Mouse (Mus musculus) ES-CJ7 (cell line): ENCODE results near the gene Dpm3.

ENCODE experiments used
- DNase-seq: peaks from one replicate; pipeline ENCODE4 v3.0.0; 2011; ENCODE audit warnings: low read depth, low spot score

Gene Dpm3

GRCm38 (mm10) chr3:89231772-89232275 lies 27.3 kb upstream of the Dpm3 start:
- no peak for DNase-seq

GRCm38 (mm10) chr3:89232614-89233013 lies 26.5 kb upstream of the Dpm3 start:
- DNase-seq = no peak

GRCm38 (mm10) chr3:89233562-89234110 lies 25.5 kb upstream of the Dpm3 start:
- DNase-seq = peak; percentile 42

GRCm38 (mm10) chr3:89236516-89236915 lies 22.6 kb upstream of the Dpm3 start:
- DNase-seq = no peak

- DNase-seq = no peak
These were observed 21.5 kb upstream of the Dpm3 start for GRCm38 (mm10) chr3:89237682-89238081.

- no peak for DNase-seq
These were observed 20.7 kb upstream of the Dpm3 start for GRCm38 (mm10) chr3:89238494-89238893.

GRCm38 (mm10) chr3:89242331-89242895 lies 16.7 kb upstream of the Dpm3 start:
- DNase-seq = peak; percentile 78

- DNase-seq = peak; percentile 87
These were observed 15.5 kb upstream of the Dpm3 start for GRCm38 (mm10) chr3:89243609-89244008.

- no peak for DNase-seq
These were observed 14.8 kb upstream of the Dpm3 start for GRCm38 (mm10) chr3:89244158-89244981.

GRCm38 (mm10) chr3:89244982-89245687 lies 14.0 kb upstream of the Dpm3 start:
- DNase-seq = peak; percentile 45

GRCm38 (mm10) chr3:89245688-89246171 lies 13.4 kb upstream of the Dpm3 start, which contains the start of gene Krtcap2:
TSS of gene Krtcap2 (plus strand) at chr3:89245966.
- peak; percentile 77 for DNase-seq

- DNase-seq = peak; percentile 94
These were observed 12.7 kb upstream of the Dpm3 start, which contains the start of gene Trim46 for GRCm38 (mm10) chr3:89246261-89247100. TSS of gene Trim46 (minus strand) at chr3:89246309.

- DNase-seq = no peak
These were observed 11.7 kb upstream of the Dpm3 start for GRCm38 (mm10) chr3:89247466-89247865.

GRCm38 (mm10) chr3:89250435-89251040 lies 8.6 kb upstream of the Dpm3 start:
- DNase-seq = peak; percentile 79

- DNase-seq = peak; percentile 78
These were observed 7.7 kb upstream of the Dpm3 start for GRCm38 (mm10) chr3:89251365-89251895.

- DNase-seq = no peak
These were observed 4.2 kb upstream of the Dpm3 start for GRCm38 (mm10) chr3:89254994-89255393.

GRCm38 (mm10) chr3:89256177-89256576 lies 3.0 kb upstream of the Dpm3 start:
- DNase-seq = no peak

- no peak for DNase-seq
These were observed 1.1 kb downstream of the Dpm3 start for GRCm38 (mm10) chr3:89260211-89260610.

- no peak for DNase-seq
These were observed 3.3 kb downstream of the Dpm3 start for GRCm38 (mm10) chr3:89262417-89262816.

GRCm38 (mm10) chr3:89266439-89266893 lies 7.3 kb downstream of the Dpm3 start:
- DNase-seq = peak; percentile 85
